Mouse (Mus musculus) cerebral cortex, adult 2 months (tissue): ENCODE results near the gene Gm37240.

Source experiments
- WGBS: fragments of 180-500 bp; shearing (Covaris S2); methylation state at CpG from one replicate; pipeline ENCODE4 v1.1.7; 2018; 5-methylcytosine and 5-hydroxymethylcytosine counted together

The Gm37240 gene

GRCm38 (mm10) chr3:85863996-85864395 is 23.3 kb downstream of the Gm37240 start:
- 63% methylated on average over 3 of the region's 3 CpGs for WGBS

- 94% methylated on average over 2 of the region's 2 CpGs for WGBS
Observed at GRCm38 (mm10) chr3:85862886-85863285, 24.4 kb downstream of the Gm37240 start.

GRCm38 (mm10) chr3:85860996-85861395 is 26.3 kb downstream of the Gm37240 start:
- 93% methylated on average over 5 of the region's 5 CpGs for WGBS

- 82% methylated on average over 6 of the region's 6 CpGs for WGBS
Observed at GRCm38 (mm10) chr3:85859311-85859710, 28.0 kb downstream of the Gm37240 start.

GRCm38 (mm10) chr3:85858140-85859135 is 28.9 kb downstream of the Gm37240 start:
- WGBS, result 59% methylated on average over 11 of the region's 11 CpGs

- WGBS, result 61% methylated on average over 4 of the region's 4 CpGs
Observed at GRCm38 (mm10) chr3:85857083-85857482, 30.2 kb downstream of the Gm37240 start.

- 73% methylated on average over 5 of the region's 5 CpGs for WGBS
Observed at GRCm38 (mm10) chr3:85855947-85856346, 31.4 kb downstream of the Gm37240 start.

- 68% methylated on average over 3 of the region's 3 CpGs for WGBS
Observed at GRCm38 (mm10) chr3:85855043-85855442, 32.3 kb downstream of the Gm37240 start.

- WGBS, result 75% methylated on average over 6 of the region's 6 CpGs
Observed at GRCm38 (mm10) chr3:85854143-85854542, 33.2 kb downstream of the Gm37240 start.

GRCm38 (mm10) chr3:85853715-85854114 is 33.6 kb downstream of the Gm37240 start:
- WGBS, result 74% methylated on average over 4 of the region's 4 CpGs

GRCm38 (mm10) chr3:85850079-85850478 is 37.2 kb downstream of the Gm37240 start:
- WGBS, result 85% methylated on average over 1 of the region's 1 CpGs

- WGBS, result 87% methylated on average over 1 of the region's 1 CpGs
Observed at GRCm38 (mm10) chr3:85846316-85846715, 41.0 kb downstream of the Gm37240 start.

- 85% methylated on average over 6 of the region's 6 CpGs for WGBS
Observed at GRCm38 (mm10) chr3:85845341-85845740, 42.0 kb downstream of the Gm37240 start.

GRCm38 (mm10) chr3:85842177-85842880 is 45.0 kb downstream of the Gm37240 start:
- 29% methylated on average over 9 of the region's 9 CpGs for WGBS

GRCm38 (mm10) chr3:85841454-85842176 is 45.7 kb downstream of the Gm37240 start:
- 59% methylated on average over 2 of the region's 2 CpGs for WGBS

- WGBS, result 78% methylated on average over 1 of the region's 1 CpGs
Observed at GRCm38 (mm10) chr3:85833627-85834026, 53.7 kb downstream of the Gm37240 start.

- 82% methylated on average over 10 of the region's 10 CpGs for WGBS
Observed at GRCm38 (mm10) chr3:85832490-85833155, 54.7 kb downstream of the Gm37240 start.

- WGBS, result 78% methylated on average over 1 of the region's 1 CpGs
Observed at GRCm38 (mm10) chr3:85831785-85832184, 55.5 kb downstream of the Gm37240 start.

- 61% methylated on average over 4 of the region's 4 CpGs for WGBS
Observed at GRCm38 (mm10) chr3:85829047-85829446, 58.3 kb downstream of the Gm37240 start.

GRCm38 (mm10) chr3:85827815-85828214 is 59.5 kb downstream of the Gm37240 start:
- WGBS, result 66% methylated on average over 6 of the region's 6 CpGs

GRCm38 (mm10) chr3:85827283-85827682 is 60.0 kb downstream of the Gm37240 start:
- WGBS, result 62% methylated on average over 4 of the region's 4 CpGs
